Mouse (Mus musculus) thymus, adult 2 months (tissue): ENCODE data around the gene Hist1h2br. TPM values are rescaled to one million over a fixed set of nuclear protein-coding genes. Genes with fewer than 3 reads are reported as not detected.
"Not testable (repeated sequence)": the region's sequence is repeated elsewhere in the genome, so short reads cannot be mapped to it uniquely, and the experiment has no call there.

Source experiments
- DNase-seq: peaks from one replicate; pipeline ENCODE4 v3.0.0; 2021
- H3K27ac ChIP-seq: fragments of 200-500 bp; 2 replicates; pipeline ENCODE4 v1.5.1; 2012; ENCODE audit warnings: low read length, control low read depth; ENCODE audit not compliant: control insufficient read depth, insufficient read depth
- H3K27me3 ChIP-seq: fragments of 200-500 bp; 2 replicates; pipeline ENCODE4 v1.6.1; 2012; ENCODE audit warnings: mild to moderate bottlenecking, low read length, moderate library complexity, mixed read lengths; ENCODE audit not compliant: control insufficient read depth, insufficient read depth
- H3K36me3 ChIP-seq: fragments of 200-500 bp; 2 replicates; pipeline ENCODE4 v1.6.1; 2012; ENCODE audit warnings: mild to moderate bottlenecking, low read length, moderate library complexity; ENCODE audit not compliant: control insufficient read depth, insufficient read depth
- H3K4me1 ChIP-seq: fragments of 200-500 bp; replicated peaks from 2 replicates; pipeline ENCODE4 v1.6.1; 2012; ENCODE audit warnings: low read length; ENCODE audit not compliant: control insufficient read depth, insufficient read depth
- H3K4me3 ChIP-seq: fragments of 200-500 bp; 2 replicates; pipeline ENCODE4 v1.5.1; 2012; ENCODE audit warnings: mild to moderate bottlenecking, low read length, control low read depth, moderate library complexity; ENCODE audit not compliant: control insufficient read depth, insufficient read depth
- CTCF ChIP-seq: fragments of 200-500 bp; IDR thresholded peaks from 2 replicates; pipeline ENCODE4 v1.5.1; 2012; ENCODE audit warnings: mild to moderate bottlenecking, control low read depth, low read length, moderate library complexity, borderline replicate concordance; ENCODE audit not compliant: control insufficient read depth, poor library complexity, insufficient read depth; ENCODE audit errors: extremely low read depth
- POLR2A ChIP-seq: fragments of 200-500 bp; IDR thresholded peaks from 2 replicates; pipeline ENCODE4 v1.6.1; 2012; ENCODE audit warnings: mild to moderate bottlenecking, low read length, control low read depth, moderate library complexity; ENCODE audit not compliant: control insufficient read depth, poor library complexity, insufficient read depth; ENCODE audit errors: extremely low read depth
- WGBS: fragments of 180-500 bp; shearing (Covaris S2); methylation state at CpG from one replicate; pipeline ENCODE4 v1.1.7; 2018; 5-methylcytosine and 5-hydroxymethylcytosine counted together
- polyA plus RNA-seq: library from polyadenylated mRNA; depleted of rRNA; stranded (reverse); fragments of >200 nt; gene quantifications from 2 replicates; pipeline ENCODE4 v1.2.3, GENCODE M21; 2012; rRNA removed

Gene Hist1h2br
- polyA plus RNA-seq: 156 and 207 TPM in 2 replicates

DNA sequence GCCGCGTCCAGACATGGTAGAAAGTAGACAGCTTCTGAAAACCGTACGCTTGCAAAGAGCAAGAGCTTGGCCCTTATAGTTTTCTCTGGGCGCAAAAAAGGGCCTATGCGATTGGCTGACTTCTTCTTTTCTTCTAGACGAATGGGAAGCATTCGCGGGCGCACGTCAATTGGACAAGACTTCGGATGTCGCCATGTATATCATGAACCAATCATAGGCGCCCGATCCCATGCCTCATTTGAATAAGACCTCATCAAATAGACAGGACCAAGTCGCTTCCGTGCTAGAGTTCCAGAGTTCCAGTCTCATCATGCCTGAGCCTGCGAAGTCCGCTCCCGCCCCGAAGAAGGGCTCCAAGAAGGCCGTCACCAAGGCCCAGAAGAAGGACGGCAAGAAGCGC is at the start of gene Hist1h2br, which contains the start of gene Hist1h2ap:
Gene Hist1h2br, plus strand, starts transcription at position 283 of the 400 bp plus-strand sequence.
Gene Hist1h2ap, minus strand, starts transcription at position 47 of the 400 bp plus-strand sequence.
- not testable (repeated sequence) for DNase-seq, H3K4me3 ChIP-seq, H3K27ac ChIP-seq, H3K4me1 ChIP-seq, H3K36me3 ChIP-seq, H3K27me3 ChIP-seq
- no CpG with 5 or more reads among the region's 24 CpGs for WGBS

DNA sequence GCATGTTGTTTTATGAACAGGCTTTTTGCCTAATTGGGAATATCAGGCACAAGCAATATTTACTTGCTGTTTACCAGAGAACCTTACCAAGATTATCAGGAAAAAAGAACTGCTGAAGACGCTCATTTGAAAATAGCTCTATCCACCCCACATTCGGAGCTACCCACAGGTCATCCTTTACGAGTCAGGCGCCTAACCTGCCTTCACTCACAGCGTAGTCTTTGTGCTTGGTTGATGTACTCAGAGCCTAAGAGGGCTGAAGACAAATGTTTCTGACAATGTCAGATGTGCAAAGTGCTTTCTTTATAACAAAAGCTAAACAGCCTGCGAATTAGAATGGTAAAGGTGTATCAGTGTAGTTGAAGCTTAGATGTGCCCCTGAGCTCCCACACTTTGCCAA is 49.2 kb upstream of the Hist1h2br start:
- H3K4me3 ChIP-seq: no peak overlapping the region
- peak overlapping the region; percentile 78 for H3K27ac ChIP-seq
- H3K4me1 ChIP-seq: peaks cover 14% of the 10 kb centered on the region
- H3K27me3 ChIP-seq: no peaks in the 10 kb centered on the region
- TF ChIP-seq CTCF: no peak
- TF ChIP-seq POLR2A: no peak
- DNase-seq: no peak
- WGBS: 80% methylated on average over 6 of the region's 6 CpGs
- no peaks in the 10 kb centered on the region for H3K36me3 ChIP-seq

- TF ChIP-seq CTCF (no peak), POLR2A (no peak)
- peak overlapping the region; percentile 89 for H3K27ac ChIP-seq
- no peak for DNase-seq
These were observed 47.2 kb upstream of the Hist1h2br start for GRCm38 (mm10) chr13:21786189-21786898.

GRCm38 (mm10) chr13:21786899-21787629 is 46.5 kb upstream of the Hist1h2br start, which contains the start of the genes Hist1h2an and Hist1h2bp:
Gene Hist1h2an (minus strand): TSS chr13:21787218.
Gene Hist1h2bp (plus strand): TSS chr13:21787461.
- WGBS: under 1% methylated on average over 42 of the region's 63 CpGs
- peak; percentile 83 for DNase-seq
- peak within 1 kb of the TSS; percentile 55 for H3K4me3 ChIP-seq
- peak within 1 kb of the TSS; percentile 89 for H3K27ac ChIP-seq
- H3K27me3 ChIP-seq, H3K36me3 ChIP-seq, H3K4me1 ChIP-seq: not testable (repeated sequence)

More at GRCm38 (mm10) chr13:21786189-21786898, 47.2 kb upstream of the Hist1h2br start:
- H3K4me3 ChIP-seq: peak overlapping the region; percentile 47
- WGBS: 20% methylated on average over 8 of the region's 8 CpGs
- H3K4me1 ChIP-seq: peaks cover 8% of the 10 kb centered on the region
- no peaks in the 10 kb centered on the region for H3K36me3 ChIP-seq
- H3K27me3 ChIP-seq: no peaks in the 10 kb centered on the region

GRCm38 (mm10) chr13:21787760-21788593 is 45.6 kb upstream of the Hist1h2br start:
- TF ChIP-seq POLR2A: no peak
- TF ChIP-seq CTCF: no peak
- Histone ChIP-seq H3K36me3 (no peaks in the 10 kb centered on the region), H3K27me3 (no peaks in the 10 kb centered on the region), H3K4me3 (0 out of 2 replicates have a peak overlapping the region, but pooled peaks have one; percentile 27), H3K4me1 (peaks cover 5% of the 10 kb centered on the region), H3K27ac (peak overlapping the region; percentile 57)
- no peak for DNase-seq
- 32% methylated on average over 15 of the region's 21 CpGs for WGBS

GRCm38 (mm10) chr13:21789925-21790324 is 43.6 kb upstream of the Hist1h2br start:
- H3K36me3 ChIP-seq: no peaks in the 10 kb centered on the region
- 62% methylated on average over 6 of the region's 6 CpGs for WGBS
- no peak for TF ChIP-seq POLR2A
- TF ChIP-seq CTCF: no peak

More at GRCm38 (mm10) chr13:21789925-21790324, 43.6 kb upstream of the Hist1h2br start:
- no peak overlapping the region for H3K4me3 ChIP-seq
- H3K4me1 ChIP-seq: no peaks in the 10 kb centered on the region
- no peaks in the 10 kb centered on the region for H3K27me3 ChIP-seq
- no peak for DNase-seq
- no peak overlapping the region for H3K27ac ChIP-seq
